Mouse (Mus musculus) heart, postnatal 4 days (tissue): ENCODE data around the gene Nps. TPM values are rescaled to one million over a fixed set of nuclear protein-coding genes. Genes with fewer than 3 reads are reported as not detected.

Experiments
- total RNA-seq, 2 experiments: library from RNA; stranded (reverse); gene quantifications; 2 replicates each; pipeline ENCODE4 v1.2.3; 2021

The Nps gene
- total RNA-seq, 2 experiments from 2014 or later = 0.63 TPM; not detected in 1

Other genes with a start within 250 kb of the Nps start
- not detected for gene Foxi2, start 151.6 kb downstream of the Nps start, total RNA-seq